Mouse (Mus musculus) kidney, postnatal 10 days (tissue): ENCODE measurements at regions not wholly inside any gene's neighbourhood (a gene's known extent, or its start where the extent isn't known, plus 50 kb on each side); places are given as distances from the start of the nearest gene placed in this dataset.

Experiments used
- DNase-seq: peaks from one replicate; pipeline ENCODE4 v3.0.0; 2021; ENCODE audit warnings: mixed read lengths

DNA sequence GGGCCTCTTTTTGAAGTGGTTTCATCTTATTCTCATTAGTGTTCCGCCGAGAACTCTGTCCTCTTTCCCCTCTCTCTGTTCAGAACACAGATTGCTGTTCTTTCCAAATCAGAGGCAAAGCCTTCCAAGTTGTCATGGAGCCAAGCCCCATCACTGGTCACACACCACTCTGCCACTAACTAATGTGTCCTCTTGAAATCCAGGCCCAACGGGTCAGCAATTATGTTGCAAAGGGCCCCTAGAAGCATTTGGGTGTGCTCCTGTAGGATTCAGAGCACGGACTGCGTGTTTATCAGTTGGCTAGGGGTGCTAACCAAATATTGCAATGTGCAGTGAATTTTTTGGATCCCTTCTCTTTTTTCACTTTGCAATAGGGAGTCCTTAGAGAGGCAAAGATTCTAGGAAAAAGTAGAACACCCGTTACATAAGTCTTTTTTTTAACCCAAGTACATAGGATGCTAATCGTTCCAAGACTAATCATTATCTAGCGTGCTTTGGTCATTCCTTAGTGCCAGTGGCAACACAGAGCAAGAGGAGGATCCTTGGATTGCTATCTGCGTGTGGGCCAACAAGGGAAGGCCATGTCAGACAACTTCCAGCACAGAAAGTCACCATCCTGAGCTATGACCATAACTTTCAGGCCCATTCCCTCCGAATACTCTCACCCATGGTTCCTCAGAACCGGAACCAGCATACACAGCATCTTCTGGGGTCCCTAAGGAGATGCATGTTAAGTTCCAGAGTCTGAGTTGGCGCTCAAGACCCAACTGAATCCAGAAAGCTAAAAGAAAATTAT, 99.8 kb upstream of the Cd180 start:
- peak; percentile 59 for DNase-seq

DNA sequence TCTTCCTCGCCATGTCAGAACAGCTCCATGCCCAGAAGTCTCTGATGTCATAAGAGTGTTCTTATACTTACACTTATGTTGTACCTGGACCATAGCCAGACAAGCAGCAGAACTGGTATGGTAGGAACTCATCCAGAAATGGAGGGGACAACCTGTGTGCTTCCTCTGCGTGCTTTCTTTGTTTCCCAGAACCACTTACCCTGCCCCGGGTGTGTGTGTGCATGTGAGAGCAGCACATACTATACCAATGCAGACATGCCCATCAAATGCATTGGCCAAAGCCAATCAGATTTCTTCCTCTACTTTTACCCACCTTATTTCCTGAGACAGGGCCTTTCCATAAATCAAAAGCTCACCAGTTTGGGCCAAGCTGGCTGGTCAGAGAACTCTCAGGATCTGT, 99.2 kb upstream of the Cd180 start:
- DNase-seq, result no peak

DNA sequence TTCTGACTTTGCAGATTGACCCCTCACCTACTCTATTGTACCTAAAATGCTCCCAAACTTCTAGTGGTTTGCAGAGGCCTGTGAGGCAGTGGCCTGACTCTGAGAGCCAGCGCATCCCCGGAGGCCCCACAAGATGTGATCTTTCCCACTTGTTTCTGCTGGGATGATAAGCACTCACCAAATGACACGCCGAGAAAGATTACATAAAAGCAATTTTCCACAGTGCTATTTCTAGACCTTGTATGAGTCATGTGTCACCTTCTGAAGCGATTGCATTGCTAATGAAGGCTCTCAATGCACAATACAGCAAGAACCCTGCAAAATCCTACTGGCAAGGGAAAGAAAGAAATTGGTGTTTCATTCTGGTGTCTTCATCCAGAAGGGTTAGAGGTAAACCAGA, 97.8 kb upstream of the Cd180 start:
- DNase-seq, result no peak

DNA sequence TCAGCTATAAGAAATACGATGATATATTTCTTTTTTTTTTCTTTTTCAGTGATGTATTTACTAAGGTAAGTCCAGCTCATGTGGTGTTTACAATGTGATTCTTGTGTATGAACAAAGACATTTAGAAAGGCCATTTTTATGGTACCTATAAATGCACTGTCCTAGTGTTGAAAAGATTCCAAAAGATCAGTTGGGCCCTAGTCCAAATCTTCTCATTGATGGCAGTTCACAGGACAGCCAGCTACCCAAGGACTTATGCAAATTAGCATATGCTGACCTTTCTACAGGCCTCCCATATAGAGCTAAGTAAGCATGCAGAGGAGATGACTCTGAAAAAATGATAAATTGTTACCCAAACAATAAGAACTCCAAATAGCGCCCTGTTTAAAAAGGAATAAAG, 97.3 kb upstream of the Cd180 start:
- no peak for DNase-seq

DNA sequence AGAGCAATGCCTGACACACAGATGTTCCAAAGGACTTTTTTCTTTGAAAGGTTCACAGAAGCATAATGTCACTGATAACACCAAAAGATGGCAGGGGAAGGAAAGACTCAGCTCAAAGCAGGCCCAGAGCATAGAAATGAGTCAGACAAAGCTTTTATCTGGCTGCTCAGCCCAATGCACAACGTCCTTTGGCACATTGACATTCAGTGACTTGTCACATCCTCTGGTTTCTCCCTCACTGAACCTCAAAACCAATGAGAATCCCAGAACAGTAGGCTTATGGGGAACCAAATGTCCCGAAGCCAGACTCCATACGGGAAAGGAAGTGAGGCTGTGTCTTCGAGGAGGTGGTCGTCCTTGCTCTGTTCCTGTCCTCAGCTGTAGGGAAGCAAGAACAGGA, 95.2 kb upstream of the Cd180 start:
- DNase-seq, result no peak

DNA sequence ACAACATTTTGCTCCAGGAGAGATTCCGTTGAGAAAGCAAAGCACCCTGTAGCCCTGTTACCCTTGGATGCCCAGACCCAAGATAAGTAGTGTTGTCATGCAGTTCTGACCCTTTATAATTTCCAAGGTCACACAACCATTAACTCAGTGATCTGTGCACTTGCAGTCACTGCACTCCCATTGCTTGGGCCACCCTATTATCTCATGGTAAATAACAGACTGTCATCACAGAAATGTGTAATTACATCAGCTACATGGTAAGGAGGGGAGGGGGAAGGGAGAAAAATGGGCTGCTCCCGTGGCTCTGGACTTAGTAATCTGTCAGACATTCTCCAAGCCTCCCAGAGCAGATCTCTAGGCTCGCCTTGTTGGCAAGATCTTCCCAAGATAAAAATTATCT, 93.8 kb upstream of the Cd180 start:
- DNase-seq, result peak; percentile 2

DNA sequence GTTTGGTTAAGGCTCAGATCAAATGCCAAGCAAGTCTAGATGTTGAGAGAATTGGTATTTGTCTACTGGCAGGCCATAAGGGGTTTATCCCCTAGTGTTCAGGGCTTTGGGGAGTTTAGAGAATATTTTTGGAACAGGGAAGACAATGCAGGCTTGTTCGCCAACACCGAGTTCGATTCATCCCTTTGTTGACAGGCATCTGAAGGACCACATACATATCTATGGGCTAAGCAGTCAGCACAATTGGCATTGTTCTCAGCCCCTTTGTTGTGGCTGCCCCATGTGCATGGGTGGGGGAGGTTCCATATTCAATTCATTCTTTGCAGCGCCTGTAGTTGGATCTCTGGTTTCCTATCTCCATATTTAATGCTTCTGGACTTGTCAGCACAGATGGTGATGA, 93.3 kb upstream of the Cd180 start:
- no peak for DNase-seq

DNA sequence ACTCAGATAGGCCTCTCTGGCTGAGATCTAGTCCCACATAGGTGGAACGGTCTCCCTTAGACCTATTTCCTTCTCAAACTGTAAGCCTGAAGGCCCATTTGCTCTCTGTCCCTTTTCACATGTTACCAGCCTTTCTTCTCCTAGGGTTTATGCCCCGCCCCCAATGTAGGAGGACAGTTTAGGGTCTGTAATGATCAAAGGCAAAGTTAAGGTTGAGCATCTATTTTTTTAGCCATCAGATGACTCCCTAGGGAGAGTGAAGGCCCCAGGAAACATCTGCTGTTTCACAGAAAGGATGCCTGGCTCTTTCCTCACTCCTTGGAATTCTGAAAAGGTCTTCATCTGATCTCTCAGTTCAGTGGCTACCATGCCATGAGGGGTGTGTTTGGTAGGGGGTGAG, 68.9 kb upstream of the Cd180 start:
- no peak for DNase-seq

DNA sequence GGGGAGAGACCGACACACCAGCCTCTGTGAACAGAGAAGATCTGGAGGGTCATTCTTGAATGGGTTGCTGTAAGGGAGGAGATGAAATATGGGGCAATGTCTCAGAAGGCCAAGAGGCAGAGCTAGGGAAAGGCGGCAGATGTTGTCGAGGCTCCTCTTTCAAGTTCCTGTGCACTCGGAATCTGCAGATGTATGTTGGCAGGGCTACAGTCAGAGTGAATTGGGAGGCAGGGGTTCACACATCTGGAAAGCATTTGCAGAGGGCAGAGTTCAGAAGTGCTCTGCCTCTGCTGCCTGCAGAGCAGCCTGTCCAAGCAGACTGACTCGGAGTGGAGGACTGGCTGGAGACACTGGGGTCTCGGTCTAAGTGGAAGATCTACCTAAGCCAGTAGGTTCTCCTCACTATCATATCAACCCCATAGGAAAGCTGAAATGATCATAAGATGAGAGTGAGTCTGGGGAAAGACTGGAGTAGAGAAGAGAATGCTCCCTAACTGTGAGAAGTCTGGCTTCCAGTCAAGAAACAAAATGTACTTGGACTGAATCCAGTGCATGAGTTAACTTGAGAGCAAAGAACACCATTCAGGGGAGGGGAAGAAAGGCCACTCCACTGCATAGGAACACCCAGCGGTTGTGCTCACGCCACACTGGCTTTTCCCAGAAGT, 68.1 kb upstream of the Cd180 start:
- peak; percentile 71 for DNase-seq

DNA sequence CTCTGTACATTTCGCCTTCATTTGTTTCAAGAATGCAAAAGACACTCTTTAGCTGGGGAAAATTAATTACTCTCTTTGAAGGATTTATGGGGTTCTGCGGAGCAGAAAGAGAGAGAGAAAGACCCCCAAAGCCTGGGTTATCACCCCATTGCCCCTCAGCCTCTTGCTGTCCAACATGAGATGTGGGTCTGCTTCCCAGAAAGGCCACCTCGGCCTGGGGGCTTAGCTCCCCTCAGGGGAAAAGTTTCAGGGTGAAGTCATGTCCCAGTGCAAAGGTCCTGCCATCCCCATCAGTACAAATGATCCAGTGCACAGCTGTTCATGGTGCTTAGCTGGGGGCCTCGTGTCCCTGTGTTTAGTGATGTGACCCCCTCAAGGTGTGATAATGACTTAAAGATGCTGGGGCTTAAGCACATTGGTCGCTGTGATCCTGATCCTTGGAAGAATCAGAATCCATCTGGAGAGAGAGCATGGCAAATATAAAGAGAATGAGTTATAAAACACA, 67.5 kb upstream of the Cd180 start:
- DNase-seq, result no peak

DNA sequence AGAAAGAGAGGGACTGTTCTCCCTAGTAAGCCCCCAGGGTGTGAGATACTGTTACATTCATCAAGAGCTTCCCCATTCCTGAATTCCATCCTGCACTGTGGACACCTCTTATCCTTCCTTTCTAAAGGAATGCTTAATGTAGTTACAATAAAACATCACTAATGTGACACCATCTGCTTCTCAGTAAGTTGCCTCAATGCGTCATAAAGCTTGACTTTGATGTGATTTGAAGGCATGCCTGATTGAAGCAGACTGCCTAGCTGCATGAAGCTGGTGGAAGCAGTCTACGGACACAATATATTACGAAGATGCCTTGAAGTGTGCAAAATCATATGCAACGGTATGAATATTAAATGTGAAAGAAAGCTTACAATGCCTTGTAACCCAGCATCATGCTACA, 65.6 kb upstream of the Cd180 start:
- DNase-seq, result no peak

DNA sequence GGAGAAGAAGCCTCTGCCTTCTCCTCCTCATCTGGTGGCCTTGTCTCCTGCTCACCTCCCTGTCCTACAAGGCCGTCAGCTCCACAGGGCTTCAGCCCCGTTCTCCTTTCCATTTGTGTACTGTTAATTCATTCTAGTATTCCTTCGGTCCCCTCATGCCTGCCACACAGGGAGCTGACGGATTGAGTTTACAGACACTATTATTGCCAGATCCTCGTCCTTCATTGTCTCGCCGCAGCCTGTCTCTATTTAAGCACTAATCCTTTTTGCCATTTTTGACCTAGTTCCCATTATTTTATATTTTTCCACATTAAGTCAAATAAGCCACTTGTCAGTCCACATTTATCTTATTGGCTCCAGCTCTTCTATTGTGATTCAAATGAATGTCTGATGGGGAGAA, 64.2 kb upstream of the Cd180 start:
- no peak for DNase-seq

DNA sequence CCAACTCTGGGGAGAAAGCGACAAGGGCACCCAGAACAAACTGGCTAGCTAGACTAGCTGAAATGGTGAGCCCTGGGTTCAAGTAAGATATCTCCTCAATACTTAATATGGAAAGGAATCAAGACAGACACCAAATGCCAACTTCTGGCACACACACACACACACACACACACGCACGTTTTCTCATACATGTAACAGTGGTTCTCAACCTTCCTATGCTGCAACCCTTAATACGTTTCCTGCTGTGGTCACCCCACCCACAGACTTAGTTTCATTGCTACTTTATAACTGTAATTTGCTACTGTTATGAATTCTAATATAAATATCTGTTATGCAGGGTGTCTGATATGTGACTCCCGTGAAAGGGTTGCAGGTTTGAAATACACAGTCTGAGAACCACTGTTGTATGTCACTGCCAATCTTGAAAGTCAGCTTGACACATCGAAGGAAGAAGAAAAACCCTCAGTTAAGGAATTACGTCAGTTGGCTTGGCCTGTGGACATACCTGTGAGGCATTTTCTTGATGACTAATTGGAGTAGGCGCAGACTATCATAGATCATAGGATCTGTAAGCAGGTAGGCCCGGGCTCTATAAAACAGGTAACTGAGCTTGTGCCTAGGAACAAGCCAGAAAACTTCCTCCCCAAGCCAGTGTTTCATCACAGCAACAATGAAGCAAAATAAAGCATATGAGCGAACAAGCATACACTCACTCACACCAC, 59.0 kb upstream of the Cd180 start:
- no peak for DNase-seq

DNA sequence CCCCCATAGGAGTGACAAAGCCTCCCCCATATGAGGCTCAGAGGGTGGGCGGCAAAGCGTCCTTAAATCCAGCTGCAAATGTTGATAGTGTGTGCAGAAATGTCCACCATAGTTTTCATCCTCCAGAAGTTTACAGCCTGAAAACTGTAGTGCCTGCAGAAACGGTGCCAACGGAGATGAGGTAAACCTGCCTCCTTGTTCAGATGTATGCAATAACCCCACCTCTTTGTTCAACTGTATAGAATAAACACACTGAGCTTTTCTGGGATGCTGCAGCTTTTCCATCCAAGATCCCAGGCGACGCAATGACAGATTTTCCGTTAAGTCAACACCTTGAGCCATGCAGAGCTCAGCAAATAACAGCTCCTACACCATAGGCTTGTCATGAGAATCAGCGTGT, 57.3 kb upstream of the Cd180 start:
- peak; percentile 1 for DNase-seq

DNA sequence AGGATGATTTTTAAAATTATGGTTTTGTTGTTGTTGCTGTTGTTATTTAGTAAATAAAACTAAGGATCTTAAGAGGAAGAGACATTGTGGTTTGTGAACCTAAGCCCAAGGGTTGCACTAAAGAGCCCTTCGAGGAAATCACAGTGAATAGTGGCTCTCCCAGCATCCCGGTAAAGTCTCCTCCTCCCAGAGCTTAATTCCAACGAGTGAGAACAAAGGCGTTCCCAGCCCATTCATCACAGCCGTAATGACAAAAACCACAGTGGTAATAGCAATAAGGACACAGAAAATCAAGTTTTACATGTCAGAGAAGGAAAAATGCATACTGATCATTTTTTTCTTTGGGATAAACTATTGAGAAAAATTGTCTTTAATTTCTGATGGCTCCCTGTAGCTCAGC, 56.3 kb upstream of the Cd180 start:
- DNase-seq, result peak; percentile 3

DNA sequence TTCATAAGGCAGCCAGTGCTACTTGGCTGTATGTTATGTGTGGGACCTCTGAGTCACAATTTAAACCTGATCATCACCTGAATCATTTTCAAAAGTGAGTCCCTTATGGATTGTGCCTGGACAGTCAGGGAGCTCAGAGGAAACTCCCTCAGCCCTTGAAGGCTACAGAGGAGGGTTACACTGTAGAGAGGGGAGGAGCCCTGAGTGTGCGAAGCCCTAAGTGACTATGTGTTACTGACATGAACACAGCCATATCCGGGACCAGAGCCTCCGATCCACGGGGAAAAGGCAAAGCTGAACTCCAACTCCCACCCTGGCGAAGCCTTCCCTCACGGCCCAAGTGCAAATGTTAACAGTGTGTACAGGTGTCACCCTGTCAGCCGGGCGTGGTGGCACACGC, 53.7 kb upstream of the Cd180 start:
- DNase-seq, result no peak

DNA sequence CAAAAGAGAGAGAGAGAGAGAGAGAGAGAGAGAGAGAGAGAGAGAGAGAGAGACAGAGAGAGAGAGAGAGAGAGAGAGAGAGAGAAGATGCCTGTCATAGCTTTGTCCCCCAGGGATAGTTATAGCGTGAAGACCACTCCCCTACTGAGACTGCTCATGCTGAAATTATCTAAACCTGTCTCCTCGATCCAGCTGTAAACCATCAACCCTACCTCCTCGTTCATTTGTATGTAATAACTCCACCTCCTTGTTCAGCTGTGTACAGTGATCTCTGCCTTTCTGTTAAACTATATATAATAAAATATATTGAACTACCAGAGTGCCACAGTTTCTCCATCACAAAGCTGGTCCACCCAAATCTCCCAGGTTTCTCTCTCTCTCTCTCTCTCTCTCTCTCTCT, 53.2 kb upstream of the Cd180 start:
- no peak for DNase-seq
